Mouse (Mus musculus) lung, embryonic 14.5 days (tissue): ENCODE data around the gene A130010J15Rik. TPM values are rescaled to one million over a fixed set of nuclear protein-coding genes. Genes with fewer than 3 reads are reported as not detected.

ENCODE experiments used
- ATAC-seq: fragments of 200-750 bp; cut with Nextera tagmentation; 2 replicates; pipeline ENCODE4 v1.8.0; 2017; ENCODE audit warnings: mild to moderate bottlenecking, moderate TSS enrichment, moderate library complexity; ENCODE audit not compliant: insufficient read depth
- DNase-seq: peaks from one replicate; pipeline ENCODE4 v3.0.0-alpha.2; 2015
- H3K27ac ChIP-seq: fragments of 300-500 bp; sonication (generic); 2 replicates; pipeline ENCODE4 v1.5.1; 2014; ENCODE audit warnings: low read depth, mild to moderate bottlenecking, moderate library complexity
- H3K27me3 ChIP-seq: fragments of 300-500 bp; sonication (generic); 2 replicates; pipeline ENCODE4 v1.6.1; 2014; ENCODE audit warnings: low read length, control low read depth; ENCODE audit not compliant: insufficient read depth
- H3K36me3 ChIP-seq: fragments of 300-500 bp; sonication (generic); 2 replicates; pipeline ENCODE4 v1.6.1; 2014; ENCODE audit warnings: control low read depth; ENCODE audit not compliant: insufficient read depth
- H3K4me1 ChIP-seq: fragments of 300-500 bp; sonication (generic); 2 replicates; pipeline ENCODE4 v1.6.1; 2014; ENCODE audit warnings: antibody characterized with exemption, control low read depth; ENCODE audit not compliant: insufficient read depth
- H3K4me2 ChIP-seq: fragments of 300-500 bp; sonication (generic); 2 replicates; pipeline ENCODE4 v1.6.1; 2014; ENCODE audit warnings: mild to moderate bottlenecking
- H3K4me3 ChIP-seq: fragments of 300-500 bp; sonication (generic); 2 replicates; pipeline ENCODE4 v1.5.1; 2014; ENCODE audit warnings: low read depth, low read length
- H3K9ac ChIP-seq: fragments of 300-500 bp; sonication (generic); 2 replicates; pipeline ENCODE4 v1.6.1; 2014
- H3K9me3 ChIP-seq: fragments of 300-500 bp; sonication (generic); 2 replicates; pipeline ENCODE4 v1.6.1; 2016; ENCODE audit warnings: low read depth, low read length, control low read depth
- CTCF ChIP-seq: IDR thresholded peaks from 2 replicates; pipeline ENCODE4 v1.5.1; 2016; ENCODE audit warnings: antibody characterized with exemption, low read depth
- WGBS: fragments of 180-500 bp; shearing (Covaris S2); extraction: QIAGEN DNeasy Blood & Tissue Kit; methylation state at CpG from one replicate; pipeline ENCODE4 v1.1.7; 2014; 5-methylcytosine and 5-hydroxymethylcytosine counted together
- polyA plus RNA-seq: library from polyadenylated mRNA; unstranded; fragments of >200 nt; fragmentation: Nextera tagmentation; extraction: Ambion mirVana; gene quantifications from 2 replicates; pipeline ENCODE4 v1.2.1, GENCODE M21; 2014

Gene A130010J15Rik
- polyA plus RNA-seq, 1 experiment from 2014 or later, result 16.0 TPM

- Histone ChIP-seq H3K4me3 (no peak overlapping the region), H3K27ac (no peak overlapping the region), H3K9me3 (no peaks in the 10 kb centered on the region), H3K4me2 (no peak overlapping the region), H3K27me3 (no peaks in the 10 kb centered on the region), H3K9ac (no peak overlapping the region), H3K4me1 (no peaks in the 10 kb centered on the region), H3K36me3 (no peaks in the 10 kb centered on the region)
- TF ChIP-seq CTCF, result no peak
- ATAC-seq, result no peak
- WGBS, result 70% methylated on average over 3 of the region's 3 CpGs
- DNase-seq, result no peak
Observed at GRCm38 (mm10) chr1:193216000-193216399, 48.2 kb downstream of the A130010J15Rik start.

GRCm38 (mm10) chr1:193220408-193220807 is 52.6 kb downstream of the A130010J15Rik start:
- no peak for DNase-seq
- Histone ChIP-seq H3K36me3 (no peaks in the 10 kb centered on the region), H3K4me1 (no peaks in the 10 kb centered on the region), H3K27me3 (no peaks in the 10 kb centered on the region), H3K4me2 (no peak overlapping the region), H3K27ac (no peak overlapping the region), H3K4me3 (no peak overlapping the region), H3K9ac (no peak overlapping the region), H3K9me3 (no peaks in the 10 kb centered on the region)
- no peak for ATAC-seq
- WGBS, result 52% methylated on average over 5 of the region's 5 CpGs
- no peak for TF ChIP-seq CTCF

GRCm38 (mm10) chr1:193225531-193225930 is 57.7 kb downstream of the A130010J15Rik start:
- DNase-seq (no peak), ATAC-seq (no peak)
- Histone ChIP-seq H3K4me2 (no peak overlapping the region), H3K4me1 (no peaks in the 10 kb centered on the region; the same call in 1 of the 2 replicates), H3K27ac (no peak overlapping the region), H3K36me3 (no peaks in the 10 kb centered on the region), H3K9me3 (no peaks in the 10 kb centered on the region), H3K9ac (no peak overlapping the region), H3K27me3 (no peaks in the 10 kb centered on the region), H3K4me3 (no peak overlapping the region)
- WGBS, result 38% methylated on average over 3 of the region's 3 CpGs
- TF ChIP-seq CTCF, result no peak

- no peak for TF ChIP-seq CTCF
- ATAC-seq (no peak), DNase-seq (no peak)
- Histone ChIP-seq H3K4me2 (no peak overlapping the region), H3K9me3 (no peaks in the 10 kb centered on the region), H3K27me3 (no peaks in the 10 kb centered on the region), H3K4me3 (no peak overlapping the region), H3K27ac (no peak overlapping the region), H3K4me1 (no peaks in the 10 kb centered on the region; the same call in 1 of the 2 replicates), H3K9ac (no peak overlapping the region), H3K36me3 (no peaks in the 10 kb centered on the region)
- 84% methylated on average over 4 of the region's 4 CpGs for WGBS
Observed at GRCm38 (mm10) chr1:193226114-193226513, 58.3 kb downstream of the A130010J15Rik start.

GRCm38 (mm10) chr1:193226724-193227522 is 59.1 kb downstream of the A130010J15Rik start:
- Histone ChIP-seq H3K4me3 (no peak overlapping the region), H3K27me3 (no peaks in the 10 kb centered on the region), H3K9ac (no peak overlapping the region), H3K4me1 (no peaks in the 10 kb centered on the region; the same call in 1 of the 2 replicates), H3K4me2 (no peak overlapping the region), H3K36me3 (no peaks in the 10 kb centered on the region), H3K27ac (no peak overlapping the region), H3K9me3 (no peaks in the 10 kb centered on the region)
- ATAC-seq, result no peak
- DNase-seq, result no peak
- TF ChIP-seq CTCF, result no peak
- 28% methylated on average over 7 of the region's 7 CpGs for WGBS

Other genes with a start within 250 kb of the A130010J15Rik start
- 1.2 and 1.4 TPM in 2 replicates for gene Syt14, start 132.3 kb upstream of the A130010J15Rik start, polyA plus RNA-seq
- 9.0 and 9.5 TPM in 2 replicates for gene Diexf, start 37.8 kb upstream of the A130010J15Rik start, polyA plus RNA-seq
- 12.0 and 12.3 TPM in 2 replicates for gene Irf6, start 14.9 kb upstream of the A130010J15Rik start, polyA plus RNA-seq
- 1.9 and 4.1 TPM in 2 replicates for gene Traf3ip3, start 33.7 kb downstream of the A130010J15Rik start, polyA plus RNA-seq
- 24.4 and 24.7 TPM in 2 replicates for gene Lamb3, start 39.7 kb downstream of the A130010J15Rik start, polyA plus RNA-seq
- 1.6 and 2.1 TPM in 2 replicates for gene Hsd11b1, start 96.0 kb downstream of the A130010J15Rik start, polyA plus RNA-seq
- gene G0s2, start 105.2 kb downstream of the A130010J15Rik start, polyA plus RNA-seq, result 49.0 and 67.3 TPM in 2 replicates
- 28.4 and 31.8 TPM in 2 replicates for gene Camk1g, start 202.3 kb downstream of the A130010J15Rik start, polyA plus RNA-seq